Mouse (Mus musculus) heart, postnatal 0 days (tissue): ENCODE data around the gene Fxyd2.

Source experiments
- CTCF ChIP-seq: IDR thresholded peaks from 2 replicates; pipeline ENCODE4 v1.5.1; 2016; ENCODE audit warnings: antibody characterized with exemption, control low read depth, low read depth
- EP300 ChIP-seq: IDR thresholded peaks from 2 replicates; pipeline ENCODE4 v1.6.1; 2016; ENCODE audit warnings: antibody characterized with exemption, low read depth

DNA sequence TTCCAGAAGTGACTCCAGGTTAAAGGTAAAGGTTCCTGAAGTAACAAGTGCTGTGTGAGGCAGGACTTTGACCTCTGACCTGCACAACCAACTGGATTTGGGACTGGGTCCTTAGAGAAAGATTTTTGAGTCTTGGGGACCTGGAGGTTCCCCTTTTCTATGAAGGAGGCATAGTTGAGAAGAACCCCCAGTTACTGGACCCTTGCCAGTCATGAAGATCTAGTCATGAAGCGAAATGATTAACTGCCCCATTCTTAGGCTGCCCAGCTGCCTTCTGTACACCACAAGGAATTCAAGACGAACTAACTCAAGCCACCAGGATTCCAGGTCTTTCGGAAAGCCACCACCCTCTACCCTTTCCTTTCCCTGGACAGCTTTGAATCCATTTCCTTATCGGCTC is 23.0 kb upstream of the Fxyd2 start:
- TF ChIP-seq EP300 = no peak
- TF ChIP-seq CTCF = no peak
